Mouse (Mus musculus): ENCODE measurements at regions not wholly inside any gene's neighbourhood (a gene's known extent, or its start where the extent isn't known, plus 50 kb on each side); places are given as distances from the start of the nearest gene placed in this dataset.

GRCm38 (mm10) chr2:81336982-81337381 is 716.0 kb upstream of the Zfp804a start:
- TF ChIP-seq POLR2A (IDR thresholded peaks at IDR 0.05; ENCODE audit: low read depth, low read length) (no peak), CTCF (conservative IDR thresholded peaks at IDR 0.05; ENCODE audit: insufficient read depth, insufficient read length, low read depth, low read length) (no peak)
